Mouse (Mus musculus) olfactory bulb, adult 2 months (tissue): ENCODE results near the gene Ctdsp1. TPM values are rescaled to one million over a fixed set of nuclear protein-coding genes. Genes with fewer than 3 reads are reported as not detected.

Experiments
- H3K27ac ChIP-seq: fragments of 200-500 bp; 2 replicates; pipeline ENCODE4 v1.5.1; 2012; ENCODE audit warnings: low read depth, low read length; ENCODE audit not compliant: insufficient read depth
- H3K4me1 ChIP-seq: fragments of 200-500 bp; 2 replicates; pipeline ENCODE4 v1.6.1; 2012; ENCODE audit warnings: low read length; ENCODE audit not compliant: control insufficient read depth, insufficient read depth
- H3K4me3 ChIP-seq: fragments of 200-500 bp; 2 replicates; pipeline ENCODE4 v1.5.1; 2012; ENCODE audit warnings: mild to moderate bottlenecking, low read depth, low read length, moderate library complexity; ENCODE audit not compliant: insufficient read depth
- CTCF ChIP-seq: fragments of 200-500 bp; IDR thresholded peaks from 2 replicates; pipeline ENCODE4 v1.5.1; 2012; ENCODE audit warnings: low read depth, mild to moderate bottlenecking, low read length, moderate library complexity; ENCODE audit not compliant: insufficient read depth
- POLR2A ChIP-seq: fragments of 200-500 bp; IDR thresholded peaks from 2 replicates; pipeline ENCODE4 v1.6.1; 2012; ENCODE audit warnings: mild to moderate bottlenecking, low read depth, low read length, moderate library complexity; ENCODE audit not compliant: insufficient read depth
- WGBS: fragments of 180-500 bp; shearing (Covaris S2); methylation state at CpG from one replicate; pipeline ENCODE4 v1.1.7; 2018; 5-methylcytosine and 5-hydroxymethylcytosine counted together
- polyA plus RNA-seq: library from polyadenylated mRNA; stranded (reverse); fragments of >200 nt; gene quantifications from 2 replicates; pipeline ENCODE4 v1.2.4, GENCODE M21; 2012; ENCODE audit warnings: low replicate concordance; ENCODE audit not compliant: missing spikeins, insufficient read depth, insufficient read length

Gene Ctdsp1
- polyA plus RNA-seq, 1 experiment, result not detected

DNA sequence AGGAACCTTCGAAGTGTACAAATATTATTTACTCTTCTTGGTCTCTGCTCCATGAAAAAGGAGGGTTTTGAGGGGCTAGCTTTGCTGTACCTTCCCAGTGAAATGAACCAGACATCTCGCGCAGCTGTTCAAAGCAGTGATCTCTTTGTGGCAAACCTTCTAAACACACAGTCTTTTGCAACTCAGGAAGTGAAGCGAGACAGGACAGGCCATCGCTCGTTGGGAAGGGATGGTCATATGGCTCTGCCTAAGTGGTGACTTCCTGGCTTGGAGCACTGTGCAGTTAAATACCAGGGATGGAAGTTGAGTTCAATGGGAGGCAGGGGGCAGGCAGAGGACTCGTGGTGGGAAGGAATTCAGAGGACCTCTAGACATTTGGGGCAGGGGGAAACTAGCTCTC lies 34.5 kb downstream of the Ctdsp1 start:
- WGBS, result 83% methylated on average over 7 of the region's 7 CpGs
- TF ChIP-seq POLR2A, result no peak
- TF ChIP-seq CTCF, result no peak
- no peak overlapping the region for H3K27ac ChIP-seq

DNA sequence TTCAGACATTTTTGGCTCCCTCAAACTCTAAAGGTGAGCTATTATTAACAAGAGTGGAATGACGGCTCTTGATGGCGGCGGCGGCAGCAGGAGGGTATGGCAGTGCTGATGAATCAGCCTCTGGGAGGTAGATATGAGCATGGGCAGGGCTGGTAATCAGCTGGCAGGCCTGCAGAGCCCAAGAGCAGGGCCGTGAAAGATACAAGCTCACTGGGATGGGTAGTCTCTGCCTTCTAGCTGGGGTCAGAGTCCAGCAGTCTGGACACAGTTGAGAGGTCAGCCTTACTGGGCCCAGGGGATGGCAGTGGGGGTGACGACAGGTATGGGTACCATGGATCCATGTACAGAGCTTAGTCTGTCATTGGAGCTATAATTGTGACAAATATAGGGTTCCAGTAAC lies 41.9 kb downstream of the Ctdsp1 start:
- WGBS, result 75% methylated on average over 6 of the region's 6 CpGs
- Histone ChIP-seq H3K4me3 (no peak overlapping the region), H3K27ac (no peak overlapping the region), H3K4me1 (no peaks in the 10 kb centered on the region)
- TF ChIP-seq CTCF (no peak), POLR2A (no peak)

More for the DNA sequence above, 34.5 kb downstream of the Ctdsp1 start:
- Histone ChIP-seq H3K4me1 (peaks cover 4% of the 10 kb centered on the region; the same call in 1 of the 2 replicates), H3K4me3 (no peak overlapping the region)

DNA sequence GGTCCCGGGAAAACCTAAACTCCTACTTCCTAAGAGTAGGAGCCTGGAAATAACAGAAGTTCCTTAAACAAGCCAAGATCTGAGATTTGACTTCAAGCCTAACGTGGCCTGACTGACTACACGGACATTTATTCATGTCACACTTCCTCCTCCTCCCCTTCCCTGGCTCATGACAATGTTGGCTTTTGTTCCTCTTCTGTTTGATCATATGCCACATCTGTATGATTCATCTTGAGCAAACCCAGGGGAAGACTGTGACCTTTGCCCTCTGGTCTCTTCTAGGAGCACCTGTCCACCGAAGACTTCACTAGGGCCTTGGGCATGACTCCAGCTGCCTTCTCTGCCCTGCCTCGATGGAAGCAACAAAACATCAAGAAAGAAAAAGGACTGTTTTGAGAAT lies 43.3 kb downstream of the Ctdsp1 start:
- H3K4me1 ChIP-seq, result no peaks in the 10 kb centered on the region
- TF ChIP-seq POLR2A (no peak), CTCF (no peak)
- WGBS, result 77% methylated on average over 5 of the region's 5 CpGs
- H3K27ac ChIP-seq, result no peak overlapping the region
- H3K4me3 ChIP-seq, result no peak overlapping the region

DNA sequence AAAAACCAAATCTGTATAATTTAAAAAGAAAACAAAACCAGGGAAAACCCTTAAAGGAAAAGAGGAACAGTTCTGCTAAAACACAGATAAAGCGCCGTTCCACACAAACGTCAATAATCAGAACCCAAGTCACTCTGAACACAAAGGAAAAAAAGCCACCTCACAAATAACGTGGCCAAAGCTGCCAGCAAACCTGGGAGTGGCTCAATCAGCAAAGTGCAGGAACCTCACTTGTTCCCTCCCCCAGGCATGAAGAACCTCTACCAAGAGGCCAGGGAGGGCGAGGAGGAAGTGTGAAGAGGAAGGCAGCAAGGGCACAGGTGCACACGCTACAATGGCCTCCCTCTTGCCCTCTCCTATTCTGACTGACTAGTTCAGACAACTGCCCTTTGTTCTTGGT lies 44.3 kb downstream of the Ctdsp1 start:
- Histone ChIP-seq H3K4me3 (no peak overlapping the region), H3K4me1 (no peaks in the 10 kb centered on the region), H3K27ac (no peak overlapping the region)
- 90% methylated on average over 6 of the region's 6 CpGs for WGBS
- TF ChIP-seq CTCF (no peak), POLR2A (no peak)

DNA sequence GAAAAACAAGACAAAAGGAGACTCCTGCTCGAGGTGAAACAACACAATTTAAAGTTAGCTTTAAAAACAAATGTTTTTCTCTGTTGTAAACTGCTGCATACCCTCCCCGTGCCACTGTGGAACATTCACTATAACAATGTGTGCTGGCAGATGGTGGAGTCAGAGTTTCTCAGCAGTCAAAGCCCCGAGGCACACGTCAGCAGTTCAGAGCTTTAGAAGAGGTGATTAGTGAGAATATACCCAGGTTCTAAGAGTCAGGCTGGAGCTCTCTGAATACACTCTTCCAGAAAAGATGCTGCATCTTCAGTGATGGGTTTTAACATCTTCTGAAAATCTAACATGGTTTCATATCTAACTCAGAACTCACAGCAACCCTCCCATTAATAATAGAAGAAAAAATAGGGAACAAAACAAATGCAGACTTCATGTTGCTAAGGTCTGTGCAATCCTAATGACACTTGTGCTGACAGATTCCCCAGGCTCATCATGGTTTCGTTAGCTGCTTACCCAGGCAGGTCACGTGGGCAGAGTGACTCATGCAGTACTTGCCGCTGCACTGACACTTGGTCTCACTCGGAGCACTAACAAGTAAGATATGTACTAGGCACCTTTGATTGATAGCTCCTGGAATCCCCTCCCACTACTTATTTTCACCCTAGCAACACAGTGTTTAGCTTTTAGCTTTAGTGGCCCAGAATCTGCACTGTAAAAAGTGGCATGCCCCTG lies 46.6 kb downstream of the Ctdsp1 start:
- H3K4me1 ChIP-seq, result no peaks in the 10 kb centered on the region
- H3K4me3 ChIP-seq, result no peak overlapping the region
- H3K27ac ChIP-seq, result no peak overlapping the region
- TF ChIP-seq POLR2A, result no peak
- no peak for TF ChIP-seq CTCF
- 45% methylated on average over 8 of the region's 8 CpGs for WGBS

DNA sequence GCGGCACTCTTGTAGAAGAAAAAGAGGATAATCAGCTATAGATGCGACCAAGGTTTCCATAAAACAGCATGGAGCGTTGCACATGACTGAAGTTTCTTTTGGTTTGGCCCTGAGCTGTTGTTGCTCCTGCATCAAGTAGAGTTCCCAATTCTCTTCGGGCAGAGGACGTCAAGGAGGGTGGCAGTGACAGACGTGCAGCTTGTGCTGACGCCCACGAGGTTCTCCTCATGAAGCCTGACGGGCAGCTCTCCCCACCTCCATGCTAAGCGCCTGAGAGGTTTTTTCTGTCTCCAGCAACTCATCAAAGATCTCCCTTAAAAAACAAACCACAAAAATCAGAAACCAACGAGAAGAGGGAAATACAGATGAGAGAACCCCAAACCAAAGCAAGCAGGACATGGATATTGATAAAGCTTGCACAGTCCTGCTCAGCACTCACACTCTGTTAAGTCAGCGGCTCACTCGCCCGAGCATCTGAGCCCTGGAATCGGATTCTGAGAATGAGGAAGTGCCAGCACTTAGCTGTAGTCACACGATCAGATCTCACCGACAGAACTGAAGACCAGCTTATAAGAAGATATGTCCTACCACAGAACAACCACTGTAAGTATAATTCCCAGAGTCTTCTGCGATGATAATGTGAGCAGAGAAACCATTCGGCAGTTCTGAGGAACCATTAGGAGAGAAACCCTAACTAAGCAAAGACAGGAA lies 48.0 kb downstream of the Ctdsp1 start:
- Histone ChIP-seq H3K27ac (no peak overlapping the region), H3K4me3 (no peak overlapping the region), H3K4me1 (no peaks in the 10 kb centered on the region)
- TF ChIP-seq POLR2A (no peak), CTCF (no peak)
- WGBS, result 87% methylated on average over 19 of the region's 19 CpGs

DNA sequence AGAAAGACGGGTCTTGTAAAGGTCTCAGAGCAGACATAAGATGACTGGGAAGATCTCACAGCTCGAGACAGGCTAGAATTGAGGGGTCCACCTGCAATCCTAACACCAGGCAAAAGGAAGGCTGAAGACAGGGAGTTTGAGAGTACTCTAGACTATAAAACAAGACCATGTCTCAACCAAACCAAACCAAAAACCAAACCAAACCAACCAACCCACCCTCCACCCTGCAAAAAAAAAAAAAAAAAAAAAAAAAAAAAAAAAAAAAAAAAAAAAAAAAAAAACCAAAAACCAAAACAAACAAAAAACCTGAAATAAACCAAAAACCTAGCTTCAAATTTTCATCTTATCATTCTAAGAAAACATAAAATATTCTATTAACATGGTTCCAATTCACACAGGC lies 53.2 kb downstream of the Ctdsp1 start:
- no peak overlapping the region for H3K4me3 ChIP-seq
- no peak overlapping the region for H3K27ac ChIP-seq
- 100% methylated on average over 2 of the region's 2 CpGs for WGBS
- H3K4me1 ChIP-seq, result no peaks in the 10 kb centered on the region
- no peak for TF ChIP-seq POLR2A
- TF ChIP-seq CTCF, result no peak

Other genes with a start within 250 kb of the Ctdsp1 start
- not detected in 2 replicates for gene Cxcr2, start 237.5 kb upstream of the Ctdsp1 start, polyA plus RNA-seq
- gene Cxcr1, start 196.9 kb upstream of the Ctdsp1 start, polyA plus RNA-seq, result not detected in 2 replicates
- not detected in 2 replicates for gene Arpc2, start 155.4 kb upstream of the Ctdsp1 start, polyA plus RNA-seq
- not detected in 2 replicates for gene Gpbar1, start 113.0 kb upstream of the Ctdsp1 start, polyA plus RNA-seq
- gene Aamp, start 106.8 kb upstream of the Ctdsp1 start, polyA plus RNA-seq, result not detected in 2 replicates
- not detected in 2 replicates for gene Pnkd, start 106.6 kb upstream of the Ctdsp1 start, polyA plus RNA-seq
- gene Tmbim1, start 85.9 kb upstream of the Ctdsp1 start, polyA plus RNA-seq, result 36.6 TPM in 1 of 2 replicates, not detected in the other
- not detected in 2 replicates for gene Catip, start 29.4 kb upstream of the Ctdsp1 start, polyA plus RNA-seq
- not detected in 2 replicates for gene Slc11a1, start 16.3 kb upstream of the Ctdsp1 start, polyA plus RNA-seq
- not detected in 2 replicates for gene Vil1, start 17.9 kb downstream of the Ctdsp1 start, polyA plus RNA-seq
- not detected in 2 replicates for gene Cnot9, start 114.5 kb downstream of the Ctdsp1 start, polyA plus RNA-seq
- not detected in 2 replicates for gene Plcd4, start 151.4 kb downstream of the Ctdsp1 start, polyA plus RNA-seq
- not detected in 2 replicates for gene Usp37, start 152.8 kb downstream of the Ctdsp1 start, polyA plus RNA-seq
- gene Zfp142, start 196.7 kb downstream of the Ctdsp1 start, polyA plus RNA-seq, result not detected in 2 replicates
- gene Bcs1l, start 196.8 kb downstream of the Ctdsp1 start, polyA plus RNA-seq, result not detected in 2 replicates
- gene Rnf25, start 209.9 kb downstream of the Ctdsp1 start, polyA plus RNA-seq, result not detected in 2 replicates
- gene Stk36, start 209.9 kb downstream of the Ctdsp1 start, polyA plus RNA-seq, result not detected in 2 replicates